Mouse (Mus musculus) embryonic facial prominence, embryonic 10.5 days (tissue): Measurements from ENCODE around the gene Ankrd16. TPM values are rescaled to one million over a fixed set of nuclear protein-coding genes. Genes with fewer than 3 reads are reported as not detected.

Experiments used
- DNase-seq: peaks from one replicate; pipeline ENCODE4 v3.0.0-alpha.2; 2017; ENCODE audit warnings: low spot score
- H3K27ac ChIP-seq: fragments of 300-500 bp; sonication (generic); replicated peaks from 2 replicates; pipeline ENCODE4 v1.5.1; 2016; ENCODE audit warnings: mild to moderate bottlenecking
- H3K27me3 ChIP-seq: fragments of 300-500 bp; sonication (generic); replicated peaks from 2 replicates; pipeline ENCODE4 v1.6.1; 2016; ENCODE audit warnings: low read depth, mild to moderate bottlenecking; ENCODE audit not compliant: poor library complexity, severe bottlenecking
- H3K36me3 ChIP-seq: fragments of 300-500 bp; sonication (generic); replicated peaks from 2 replicates; pipeline ENCODE4 v1.6.1; 2016; ENCODE audit warnings: mild to moderate bottlenecking, moderate library complexity
- H3K4me1 ChIP-seq: fragments of 300-500 bp; sonication (generic); 2 replicates; pipeline ENCODE4 v1.6.1; 2016
- H3K4me3 ChIP-seq: fragments of 300-500 bp; sonication (generic); 2 replicates; pipeline ENCODE4 v1.5.1; 2016; ENCODE audit warnings: mild to moderate bottlenecking, moderate library complexity
- H3K9me3 ChIP-seq: fragments of 300-500 bp; sonication (generic); 2 replicates; pipeline ENCODE4 v1.6.1; 2016; ENCODE audit warnings: mild to moderate bottlenecking
- WGBS: fragments of 180-500 bp; shearing (Covaris S2); methylation state at CpG from one replicate; pipeline ENCODE4 v1.1.7; 2016; 5-methylcytosine and 5-hydroxymethylcytosine counted together
- polyA plus RNA-seq: library from polyadenylated mRNA; unstranded; fragments of >200 nt; fragmentation: Nextera tagmentation; extraction: Ambion mirVana; gene quantifications from 2 replicates; pipeline ENCODE4 v1.2.1, GENCODE M21; 2016

Gene Ankrd16
- polyA plus RNA-seq, result 47.2 and 51.6 TPM in 2 replicates

- no peaks in the 10 kb centered on the region for H3K9me3 ChIP-seq
- H3K27me3 ChIP-seq, result no peaks in the 10 kb centered on the region
- H3K27ac ChIP-seq, result peak within 1 kb of the TSS; percentile 94
- H3K4me1 ChIP-seq, result peaks cover 19% of the 10 kb centered on the region
- peak within 1 kb of the TSS; percentile 78 for H3K4me3 ChIP-seq
- under 1% methylated on average over 73 of the region's 73 CpGs for WGBS
- DNase-seq, result peak; percentile 100
- peaks cover 29% of the 10 kb centered on the region for H3K36me3 ChIP-seq
These were observed at the start of gene Ankrd16, which contains the start of gene Fbh1 for GRCm38 (mm10) chr2:11777091-11778068. TSS of gene Ankrd16 (plus strand) at chr2:11777876. TSS of gene Fbh1 (minus strand) at chr2:11777582.

GRCm38 (mm10) chr2:11729091-11729490 lies 48.6 kb upstream of the Ankrd16 start:
- no peaks in the 10 kb centered on the region for H3K27me3 ChIP-seq
- WGBS, result 61% methylated on average over 3 of the region's 3 CpGs
- no peaks in the 10 kb centered on the region for H3K9me3 ChIP-seq
- no peak overlapping the region for H3K27ac ChIP-seq
- H3K4me1 ChIP-seq, result no peaks in the 10 kb centered on the region
- DNase-seq, result peak; percentile 24
- no peak overlapping the region for H3K4me3 ChIP-seq
- no peaks in the 10 kb centered on the region for H3K36me3 ChIP-seq

GRCm38 (mm10) chr2:11732978-11733377 lies 44.7 kb upstream of the Ankrd16 start:
- Histone ChIP-seq H3K27me3 (no peaks in the 10 kb centered on the region), H3K9me3 (no peaks in the 10 kb centered on the region), H3K27ac (no peak overlapping the region), H3K4me3 (no peak overlapping the region), H3K4me1 (no peaks in the 10 kb centered on the region), H3K36me3 (0 out of 2 replicates have a peak, but pooled peaks cover 3% of the 10 kb centered on the region)
- 74% methylated on average over 5 of the region's 5 CpGs for WGBS
- no peak for DNase-seq

GRCm38 (mm10) chr2:11735853-11736252 lies 41.8 kb upstream of the Ankrd16 start:
- Histone ChIP-seq H3K4me1 (no peaks in the 10 kb centered on the region), H3K9me3 (no peaks in the 10 kb centered on the region), H3K36me3 (peaks cover 26% of the 10 kb centered on the region), H3K4me3 (no peak overlapping the region), H3K27me3 (no peaks in the 10 kb centered on the region), H3K27ac (no peak overlapping the region)
- WGBS, result 84% methylated on average over 6 of the region's 6 CpGs
- DNase-seq, result no peak

- no peak overlapping the region for H3K4me3 ChIP-seq
- H3K27ac ChIP-seq, result no peak overlapping the region
- H3K9me3 ChIP-seq, result no peaks in the 10 kb centered on the region
- WGBS, result 94% methylated on average over 3 of the region's 3 CpGs
- no peaks in the 10 kb centered on the region for H3K27me3 ChIP-seq
- no peaks in the 10 kb centered on the region for H3K4me1 ChIP-seq
- no peak for DNase-seq
- H3K36me3 ChIP-seq, result peaks cover 55% of the 10 kb centered on the region
These were observed 38.9 kb upstream of the Ankrd16 start for GRCm38 (mm10) chr2:11738794-11739193.

- 97% methylated on average over 4 of the region's 4 CpGs for WGBS
- Histone ChIP-seq H3K9me3 (no peaks in the 10 kb centered on the region), H3K27me3 (no peaks in the 10 kb centered on the region), H3K27ac (no peak overlapping the region), H3K36me3 (peaks cover 63% of the 10 kb centered on the region), H3K4me1 (no peaks in the 10 kb centered on the region), H3K4me3 (no peak overlapping the region)
- DNase-seq, result no peak
These were observed 38.1 kb upstream of the Ankrd16 start for GRCm38 (mm10) chr2:11739516-11740051.

- Histone ChIP-seq H3K27ac (no peak overlapping the region), H3K27me3 (no peaks in the 10 kb centered on the region), H3K4me1 (no peaks in the 10 kb centered on the region), H3K4me3 (no peak overlapping the region), H3K36me3 (peaks cover 100% of the 10 kb centered on the region), H3K9me3 (no peaks in the 10 kb centered on the region)
- WGBS, result 92% methylated on average over 4 of the region's 4 CpGs
- no peak for DNase-seq
These were observed 15.1 kb upstream of the Ankrd16 start for GRCm38 (mm10) chr2:11762541-11762940.

- Histone ChIP-seq H3K27me3 (no peaks in the 10 kb centered on the region), H3K27ac (no peak overlapping the region), H3K4me3 (no peak overlapping the region), H3K36me3 (peaks cover 91% of the 10 kb centered on the region), H3K4me1 (no peaks in the 10 kb centered on the region), H3K9me3 (no peaks in the 10 kb centered on the region)
- WGBS, result 93% methylated on average over 4 of the region's 4 CpGs
- no peak for DNase-seq
These were observed 12.0 kb upstream of the Ankrd16 start for GRCm38 (mm10) chr2:11765694-11766093.

GRCm38 (mm10) chr2:11766485-11767160 lies 11.1 kb upstream of the Ankrd16 start:
- 78% methylated on average over 5 of the region's 5 CpGs for WGBS
- H3K27me3 ChIP-seq, result no peaks in the 10 kb centered on the region
- H3K4me3 ChIP-seq, result no peak overlapping the region
- no peaks in the 10 kb centered on the region for H3K4me1 ChIP-seq
- H3K36me3 ChIP-seq, result peaks cover 82% of the 10 kb centered on the region
- DNase-seq, result no peak
- no peak overlapping the region for H3K27ac ChIP-seq
- H3K9me3 ChIP-seq, result no peaks in the 10 kb centered on the region

- Histone ChIP-seq H3K36me3 (peaks cover 76% of the 10 kb centered on the region), H3K9me3 (no peaks in the 10 kb centered on the region), H3K27ac (no peak overlapping the region), H3K27me3 (no peaks in the 10 kb centered on the region), H3K4me1 (no peaks in the 10 kb centered on the region), H3K4me3 (no peak overlapping the region)
- DNase-seq, result no peak
- WGBS, result 83% methylated on average over 10 of the region's 10 CpGs
These were observed 10.5 kb upstream of the Ankrd16 start for GRCm38 (mm10) chr2:11767161-11767545.

GRCm38 (mm10) chr2:11771701-11772100 lies 6.0 kb upstream of the Ankrd16 start:
- H3K27ac ChIP-seq, result no peak overlapping the region
- no peaks in the 10 kb centered on the region for H3K27me3 ChIP-seq
- DNase-seq, result no peak
- peaks cover 31% of the 10 kb centered on the region for H3K36me3 ChIP-seq
- WGBS, result 94% methylated on average over 4 of the region's 4 CpGs
- H3K4me3 ChIP-seq, result no peak overlapping the region
- H3K4me1 ChIP-seq, result peaks cover 7% of the 10 kb centered on the region
- no peaks in the 10 kb centered on the region for H3K9me3 ChIP-seq

- Histone ChIP-seq H3K4me3 (no peak overlapping the region), H3K36me3 (peaks cover 24% of the 10 kb centered on the region), H3K27ac (no peak overlapping the region), H3K27me3 (no peaks in the 10 kb centered on the region), H3K4me1 (peaks cover 10% of the 10 kb centered on the region), H3K9me3 (no peaks in the 10 kb centered on the region)
- DNase-seq, result no peak
- WGBS, result 82% methylated on average over 4 of the region's 4 CpGs
These were observed 5.3 kb upstream of the Ankrd16 start for GRCm38 (mm10) chr2:11772401-11772800.
